35 mouse cellular contexts compared by ENCODE assay signal in the genomic region with DNA sequence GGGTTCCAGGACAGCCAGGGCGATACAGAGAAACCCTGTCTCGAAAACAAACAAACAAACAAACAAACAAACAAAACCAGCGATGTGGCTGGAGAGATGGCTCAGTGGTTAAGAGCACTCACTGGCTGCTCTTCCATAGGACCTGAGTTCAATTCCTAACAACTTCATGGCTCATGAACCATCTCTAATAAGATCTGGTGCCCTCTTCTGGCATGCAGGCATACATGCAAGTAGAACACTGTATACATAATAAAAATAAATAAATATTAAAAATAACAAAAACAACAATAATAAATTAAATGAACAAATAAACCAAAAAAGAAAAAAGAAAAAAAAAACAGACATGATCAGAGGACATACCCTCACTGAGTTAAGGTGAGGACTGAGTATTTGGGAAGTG. TPM values are rescaled to one million over a fixed set of nuclear protein-coding genes. Genes with fewer than 3 reads are reported as not detected.
DNase-seq lines count a peak whose midpoint lies in the region; ATAC-seq and TF ChIP-seq lines count a peak whose summit lies in the region.
"Had no signal": no experiment of that assay in that cellular context is flagged by ENCODE, and none has a peak within 500 bp of the region (broad histone marks: within the 10 kb centered on the region; RNA-seq: fewer than 3 reads in every experiment).

No protein-coding gene starts in this region.

- WGBS in neural tube, embryonic 15.5 days = 79% methylated on average over 3 of the region's 3 CpGs

- intact Hi-C loops in gastrocnemius, adult 2 months (cut with DNase I) = loop anchor here (2.0 to 5.0 kb wide), 2 partner anchors 42 to 203 kb away; no protein-coding TSS in a partner anchor
- intact Hi-C loops in left cerebral cortex, adult 2 months (cut with DNase I) = loop anchor here (2.0 kb wide), 1 partner anchor 43 kb away; no protein-coding TSS in a partner anchor

- no peak overlapping the region for H3K27ac ChIP-seq in gastrocnemius, adult 2 months
- no peak overlapping the region for H3K27ac ChIP-seq in left cerebral cortex, adult 2 months
- no peak overlapping the region for H3K27ac ChIP-seq in neural tube, embryonic 15.5 days (replicated peaks)
- H3K27ac ChIP-seq: embryonic facial prominence, embryonic 12.5 days; forebrain, embryonic 15.5 days; heart, embryonic 10.5 days; heart, embryonic 15.5 days; hindbrain, embryonic 13.5 days; limb, embryonic 13.5 days; liver, embryonic 13.5 days; lung, embryonic 15.5 days; neural tube, embryonic 13.5 days; stomach, embryonic 15.5 days had no signal

- peak; percentile 21; the same call in 1 of the 2 replicates for TF ChIP-seq CTCF in gastrocnemius, adult 2 months (IDR thresholded peaks at IDR 0.05)
- peak; percentile 34 for TF ChIP-seq CTCF in left cerebral cortex, adult 2 months (IDR thresholded peaks at IDR 0.05)

- no peak overlapping the region for H3K4me2 ChIP-seq in neural tube, embryonic 15.5 days
- H3K4me2 ChIP-seq: embryonic facial prominence, embryonic 12.5 days; forebrain, embryonic 15.5 days; heart, embryonic 15.5 days; hindbrain, embryonic 13.5 days; limb, embryonic 13.5 days; liver, embryonic 13.5 days; lung, embryonic 15.5 days; midbrain, embryonic 11.5 days; neural tube, embryonic 13.5 days; stomach, embryonic 15.5 days had no signal

- H3K9me3 ChIP-seq in neural tube, embryonic 15.5 days (replicated peaks) = no peaks in the 10 kb centered on the region
- H3K9me3 ChIP-seq: embryonic facial prominence, embryonic 12.5 days; forebrain, embryonic 15.5 days; G1E; heart, embryonic 10.5 days; heart, embryonic 15.5 days; hindbrain, embryonic 13.5 days; limb, embryonic 13.5 days; liver, embryonic 13.5 days; lung, embryonic 15.5 days; neural tube, embryonic 13.5 days; stomach, embryonic 15.5 days had no signal

- no peaks in the 10 kb centered on the region for H3K27me3 ChIP-seq in neural tube, embryonic 15.5 days (replicated peaks)
- H3K27me3 ChIP-seq: embryonic facial prominence, embryonic 12.5 days; forebrain, embryonic 15.5 days; heart, embryonic 15.5 days; limb, embryonic 13.5 days; liver, embryonic 13.5 days; lung, embryonic 15.5 days; neural tube, embryonic 13.5 days; stomach, embryonic 15.5 days had no signal

- H3K4me1 ChIP-seq in neural tube, embryonic 15.5 days = no peaks in the 10 kb centered on the region
- H3K4me1 ChIP-seq: embryonic facial prominence, embryonic 12.5 days; forebrain, embryonic 15.5 days; heart, embryonic 15.5 days; hindbrain, embryonic 13.5 days; limb, embryonic 13.5 days; lung, embryonic 15.5 days; neural tube, embryonic 13.5 days; stomach, embryonic 15.5 days had no signal

- H3K9ac ChIP-seq in neural tube, embryonic 15.5 days (replicated peaks) = no peak overlapping the region
- H3K9ac ChIP-seq: embryonic facial prominence, embryonic 12.5 days; forebrain, embryonic 15.5 days; heart, embryonic 15.5 days; hindbrain, embryonic 13.5 days; limb, embryonic 13.5 days; liver, embryonic 13.5 days; lung, embryonic 15.5 days; neural tube, embryonic 13.5 days; stomach, embryonic 15.5 days had no signal

- no peak overlapping the region for H3K4me3 ChIP-seq in gastrocnemius, adult 2 months
- H3K4me3 ChIP-seq in left cerebral cortex, adult 2 months = no peak overlapping the region
- H3K4me3 ChIP-seq in neural tube, embryonic 15.5 days (replicated peaks) = no peak overlapping the region
- H3K4me3 ChIP-seq: embryonic facial prominence, embryonic 12.5 days; forebrain, embryonic 15.5 days; heart, embryonic 10.5 days; heart, embryonic 15.5 days; hindbrain, embryonic 13.5 days; limb, embryonic 13.5 days; liver, embryonic 13.5 days; lung, embryonic 15.5 days; neural tube, embryonic 13.5 days; stomach, embryonic 15.5 days had no signal

- no peaks in the 10 kb centered on the region for H3K36me3 ChIP-seq in neural tube, embryonic 15.5 days
- H3K36me3 ChIP-seq: embryonic facial prominence, embryonic 12.5 days; forebrain, embryonic 15.5 days; G1E; heart, embryonic 10.5 days; heart, embryonic 15.5 days; hindbrain, embryonic 13.5 days; limb, embryonic 13.5 days; liver, embryonic 13.5 days; lung, embryonic 15.5 days; neural tube, embryonic 13.5 days; stomach, embryonic 15.5 days had no signal

- DNase-seq in gastrocnemius, adult 2 months = no peak
- no peak for DNase-seq in gastrocnemius, adult 18-20 months (ENCODE audit: low spot score)
- no peak for DNase-seq in left cerebral cortex, adult 2 months (ENCODE audit: extremely low spot score in 1 of 2, low spot score in 2 of 2)
- no peak for DNase-seq in left cerebral cortex, adult 11 months (ENCODE audit: low spot score)
- DNase-seq in A20 (ENCODE audit: low read depth, low spot score) = peak; percentile 46
- DNase-seq in NIH3T3 (ENCODE audit: low read depth) = peak; percentile 32
- no peak for DNase-seq in thymus, postnatal 10 days (ENCODE audit: low spot score in 2 of 2)
- DNase-seq: adrenal gland, postnatal 14 days; cerebellum, adult 11 months; cerebellum, adult 9-10 months; embryo, embryonic 11 days; gastrocnemius, postnatal 14 days; heart, postnatal 4 days; kidney, adult 8-10 months; kidney, postnatal 10 days; layer of hippocampus, adult 9-11 months; liver, embryonic 13.5 days; lung, postnatal 36 days; retina, postnatal 1 day; right cerebral cortex, postnatal 14 days; thymus, postnatal 25 days had no signal

- no peak for ATAC-seq in neural tube, embryonic 15.5 days (ENCODE audit: low FRiP score)
- ATAC-seq: forebrain, embryonic 15.5 days had no signal

RNA-seq across cellular contexts. Expression of a gene that starts 9.6 kb away (rescaled TPM):
- under 1 TPM in 1 of 2 experiments, not detected in 1; 0.20 TPM for total RNA-seq in gastrocnemius, adult 2 months (2021)
- total RNA-seq in gastrocnemius, adult 18-20 months (2021) = under 1 TPM; 0.18 to 0.19 TPM
- 1 to 10 TPM; 7.0 to 7.4 TPM for total RNA-seq in left cerebral cortex, adult 2 months (2021)
- polyA plus RNA-seq in neural tube, embryonic 15.5 days (2015; fragmentation: Nextera tagmentation; extraction: Ambion mirVana) = 21.5 and 36.1 TPM in 2 replicates
- total RNA-seq: G1E; granulocyte monocyte progenitor cell, adult 5-6 weeks; megakaryocyte, adult 5-6 weeks had no signal
- polyA plus RNA-seq: G1E had no signal

RNA-seq across cellular contexts. Expression of a gene that starts 12.6 kb away (rescaled TPM):
- total RNA-seq in gastrocnemius, adult 2 months (2021) = 10 to 100 TPM; 10.8 to 18.2 TPM
- 10 to 100 TPM; 13.5 to 17.3 TPM for total RNA-seq in gastrocnemius, adult 18-20 months (2021)
- total RNA-seq in left cerebral cortex, adult 2 months (2021) = 100 to 1,000 TPM; 186 to 201 TPM
- polyA plus RNA-seq in neural tube, embryonic 15.5 days (2015; fragmentation: Nextera tagmentation; extraction: Ambion mirVana) = 41.4 and 43.4 TPM in 2 replicates

Comparison
In these comparisons a context has a peak if more than half of its experiments do, and no peak if none do; other contexts are left out.
1. DNase-seq: peak in A20 (single experiment) and NIH3T3 (single experiment); none in gastrocnemius, adult 2 months (single experiment), gastrocnemius, adult 18-20 months (single experiment), left cerebral cortex, adult 2 months (0 of 2), left cerebral cortex, adult 11 months (single experiment) and thymus, postnatal 10 days (0 of 2).
2. RNA of a gene that starts 9.6 kb away (total RNA-seq): 7.0 to 7.4 TPM in left cerebral cortex, adult 2 months; 0.20 TPM in gastrocnemius, adult 2 months and 0.18 to 0.19 TPM in gastrocnemius, adult 18-20 months; every median in the first group is over 4 times any median in the second.
3. RNA of a gene that starts 12.6 kb away (total RNA-seq): 186 to 201 TPM in left cerebral cortex, adult 2 months; 10.8 to 18.2 TPM in gastrocnemius, adult 2 months and 13.5 to 17.3 TPM in gastrocnemius, adult 18-20 months; every median in the first group is over 4 times any median in the second.